Mouse (Mus musculus) heart, adult 2 months (tissue): ENCODE measurements around the gene Pla2g3. TPM values are rescaled to one million over a fixed set of nuclear protein-coding genes. Genes with fewer than 3 reads are reported as not detected.

Source experiments
- DNase-seq, 2 experiments: peaks; one replicate each; pipeline ENCODE4 v3.0.0; 2021
- H3K27ac ChIP-seq: fragments of 200-600 bp; 2 replicates; pipeline ENCODE4 v1.8.1; 2022
- H3K27me3 ChIP-seq: fragments of 200-500 bp; 2 replicates; pipeline ENCODE4 v1.6.1; 2012; ENCODE audit warnings: mild to moderate bottlenecking, low read length, inconsistent platforms, mixed read lengths; ENCODE audit not compliant: control insufficient read depth, insufficient read depth
- H3K36me3 ChIP-seq: fragments of 200-500 bp; 2 replicates; pipeline ENCODE4 v1.6.1; 2012; ENCODE audit warnings: low read length, inconsistent platforms; ENCODE audit not compliant: control insufficient read depth, insufficient read depth
- H3K4me1 ChIP-seq: fragments of 200-500 bp; 2 replicates; pipeline ENCODE4 v1.6.1; 2011; ENCODE audit warnings: low read length; ENCODE audit not compliant: control insufficient read depth, insufficient read depth
- H3K4me3 ChIP-seq: fragments of 200-600 bp; 2 replicates; pipeline ENCODE4 v1.8.1; 2022
- H3K79me2 ChIP-seq: fragments of 200-500 bp; replicated peaks from 2 replicates; pipeline ENCODE4 v1.6.1; 2012; ENCODE audit warnings: mild to moderate bottlenecking, inconsistent platforms, low read length, moderate library complexity, mixed read lengths; ENCODE audit not compliant: control insufficient read depth, insufficient read depth
- H3K9ac ChIP-seq: fragments of 200-500 bp; 2 replicates; pipeline ENCODE4 v1.6.1; 2012; ENCODE audit warnings: low read depth, mild to moderate bottlenecking, control low read depth, inconsistent platforms, low read length, mixed read lengths
- CTCF ChIP-seq: fragments of 200-600 bp; IDR thresholded peaks from 2 replicates; pipeline ENCODE4 v1.8.1; 2022; ENCODE audit warnings: antibody characterized with exemption, mild to moderate bottlenecking, moderate library complexity
- EP300 ChIP-seq: fragments of 200-500 bp; IDR thresholded peaks from 2 replicates; pipeline ENCODE4 v1.6.1; 2011; ENCODE audit warnings: low read depth, low read length, control low read depth; ENCODE audit not compliant: insufficient read depth
- POLR2A ChIP-seq: fragments of 200-500 bp; IDR thresholded peaks from 2 replicates; pipeline ENCODE4 v1.6.1; 2011; ENCODE audit warnings: mild to moderate bottlenecking, low read depth, low read length, control low read depth; ENCODE audit not compliant: insufficient read depth
- WGBS: fragments of 180-500 bp; shearing (Covaris S2); methylation state at CpG from one replicate; pipeline ENCODE4 v1.1.7; 2018; 5-methylcytosine and 5-hydroxymethylcytosine counted together
- intact Hi-C: fragments of 180-260 bp; cut with DNase I; formaldehyde crosslinking; loops from one replicate; pipeline ENCODE4 v1.15.1; 2025
- polyA plus RNA-seq: library from polyadenylated mRNA; depleted of rRNA; stranded (reverse); fragments of >200 nt; gene quantifications from 2 replicates; pipeline ENCODE4 v1.2.3, GENCODE M21; 2012
- total RNA-seq, 2 experiments: library from RNA; stranded (reverse); gene quantifications; 2 replicates each; pipeline ENCODE4 v1.2.3; 2021

The Pla2g3 gene
- total and polyA plus RNA-seq, 3 experiments: 0.09 to 0.25 TPM; not detected in 1

- Histone ChIP-seq H3K79me2 (no peaks in the 10 kb centered on the region), H3K27me3 (no peaks in the 10 kb centered on the region), H3K4me3 (no peak overlapping the region), H3K9ac (no peak overlapping the region), H3K27ac (no peak overlapping the region), H3K4me1 (no peaks in the 10 kb centered on the region; the same call in 1 of the 2 replicates), H3K36me3 (no peaks in the 10 kb centered on the region)
- TF ChIP-seq CTCF: no peak
- no peak for TF ChIP-seq POLR2A
- TF ChIP-seq EP300: no peak
- 66% methylated on average over 14 of the region's 14 CpGs for WGBS
- no peak for DNase-seq
- intact Hi-C loops: no loop called here
These were observed 7.4 kb downstream of the Pla2g3 start for GRCm38 (mm10) chr11:3495496-3495895.

- no peaks in the 10 kb centered on the region for H3K79me2 ChIP-seq
- intact Hi-C loops: no loop called here
- no peak overlapping the region for H3K27ac ChIP-seq
- H3K36me3 ChIP-seq: no peaks in the 10 kb centered on the region
- H3K9ac ChIP-seq: no peak overlapping the region
- H3K4me3 ChIP-seq: no peak overlapping the region
- H3K4me1 ChIP-seq: no peaks in the 10 kb centered on the region; the same call in 1 of the 2 replicates
- DNase-seq: no peak
- no peak for TF ChIP-seq CTCF
- no peak for TF ChIP-seq EP300
- WGBS: 57% methylated on average over 5 of the region's 5 CpGs
- no peaks in the 10 kb centered on the region for H3K27me3 ChIP-seq
These were observed 8.7 kb downstream of the Pla2g3 start for GRCm38 (mm10) chr11:3496756-3497155.

DNA sequence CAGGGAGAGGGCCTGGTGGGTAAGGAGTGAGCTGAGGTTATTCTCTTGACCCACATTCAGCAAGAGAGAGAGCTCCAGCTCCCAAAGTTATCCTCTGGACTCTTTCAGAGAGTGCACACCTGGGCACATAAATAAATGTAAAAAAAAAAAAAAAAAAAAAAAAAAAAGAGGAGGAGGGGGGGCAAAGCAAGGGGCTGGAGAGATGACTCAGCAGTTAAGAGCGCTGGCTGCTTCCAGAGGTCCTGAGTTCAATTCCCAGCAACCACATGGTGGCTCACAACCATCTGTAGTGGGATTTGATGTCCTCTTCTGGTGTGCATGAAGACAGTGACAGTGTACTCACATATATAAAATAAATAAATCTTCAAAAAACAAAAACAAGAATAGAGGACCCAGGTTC, 9.2 kb downstream of the Pla2g3 start:
- Histone ChIP-seq H3K9ac (no peak overlapping the region), H3K79me2 (no peaks in the 10 kb centered on the region), H3K4me3 (no peak overlapping the region), H3K36me3 (no peaks in the 10 kb centered on the region), H3K4me1 (no peaks in the 10 kb centered on the region; the same call in 1 of the 2 replicates), H3K27ac (no peak overlapping the region), H3K27me3 (no peaks in the 10 kb centered on the region)
- TF ChIP-seq EP300 (no peak), CTCF (no peak), POLR2A (no peak)
- DNase-seq: no peak
- intact Hi-C loops: no loop called here
- 100% methylated on average over 1 of the region's 1 CpGs for WGBS

DNA sequence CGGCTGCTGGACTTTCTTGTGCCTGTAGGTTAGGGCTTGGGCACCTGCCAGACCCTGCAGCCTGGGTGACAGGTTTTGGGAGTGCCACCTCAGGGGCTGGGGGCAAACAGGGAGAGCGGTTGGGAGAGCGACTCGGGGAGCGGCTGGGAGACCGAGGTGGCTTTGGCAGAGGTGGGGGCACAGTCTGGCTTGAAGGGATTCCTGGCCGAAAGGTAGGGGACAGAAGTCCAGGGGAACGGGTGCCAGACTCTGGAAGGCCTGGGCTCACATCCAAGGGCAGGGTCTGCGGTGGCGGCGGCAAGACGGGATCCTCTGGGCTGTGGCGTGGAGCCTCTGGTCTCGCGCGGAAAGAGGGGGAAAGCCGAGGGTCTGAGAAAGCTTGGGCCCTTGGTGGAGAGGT, 14.0 kb downstream of the Pla2g3 start:
- WGBS: 69% methylated on average over 17 of the region's 17 CpGs
- no peaks in the 10 kb centered on the region for H3K79me2 ChIP-seq
- peak in 1 of 2 experiments; percentile 13 for DNase-seq
- no peaks in the 10 kb centered on the region for H3K27me3 ChIP-seq
- no peak overlapping the region for H3K4me3 ChIP-seq
- TF ChIP-seq CTCF (no peak), EP300 (no peak), POLR2A (no peak)
- no peak overlapping the region for H3K9ac ChIP-seq
- no peaks in the 10 kb centered on the region for H3K36me3 ChIP-seq
- no peak overlapping the region for H3K27ac ChIP-seq
- intact Hi-C loops: loop anchor here (2.0 kb wide), 1 partner anchor 19 kb away; no protein-coding TSS in a partner anchor
- H3K4me1 ChIP-seq: no peaks in the 10 kb centered on the region; the same call in 1 of the 2 replicates

DNA sequence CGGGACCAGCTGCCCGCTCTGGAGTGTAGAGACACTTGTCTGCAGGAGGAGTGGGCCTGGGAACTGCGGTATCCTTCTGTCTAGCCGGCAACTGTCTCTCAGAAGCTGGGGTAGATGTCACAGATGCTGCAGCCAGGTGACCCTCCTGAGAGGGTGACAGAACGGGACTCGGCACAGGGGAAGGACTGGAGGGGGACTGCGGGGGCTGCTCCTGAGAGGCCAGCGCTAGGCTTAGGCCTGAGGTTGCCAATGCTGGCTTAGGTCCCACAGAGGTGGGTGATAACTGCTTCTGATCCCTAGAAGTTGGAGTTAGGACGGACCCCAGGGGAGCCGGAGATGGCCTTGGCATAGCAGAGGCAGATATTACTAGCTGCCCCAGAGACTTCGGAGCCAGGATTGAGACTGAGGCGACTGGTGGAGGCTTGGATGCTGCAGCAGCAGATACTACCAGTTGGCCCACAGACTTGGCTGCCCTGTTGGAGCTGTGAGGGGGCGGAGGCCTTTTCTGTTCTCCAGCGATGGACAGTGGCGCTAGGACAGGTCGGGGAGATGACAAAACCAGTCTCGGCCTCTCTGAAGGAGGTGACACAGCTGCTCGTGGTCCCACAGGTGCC, 14.5 kb downstream of the Pla2g3 start:
- Histone ChIP-seq H3K36me3 (no peaks in the 10 kb centered on the region), H3K4me3 (no peak overlapping the region), H3K79me2 (no peaks in the 10 kb centered on the region), H3K27ac (no peak overlapping the region), H3K4me1 (no peaks in the 10 kb centered on the region; the same call in none of the 2 replicates), H3K27me3 (no peaks in the 10 kb centered on the region), H3K9ac (no peak overlapping the region)
- intact Hi-C loops: loop anchor here (2.0 kb wide), 1 partner anchor 20 kb away; no protein-coding TSS in a partner anchor
- DNase-seq: peak in 1 of 2 experiments; percentile 15
- 74% methylated on average over 18 of the region's 18 CpGs for WGBS
- TF ChIP-seq EP300 (no peak), CTCF (no peak)

DNA sequence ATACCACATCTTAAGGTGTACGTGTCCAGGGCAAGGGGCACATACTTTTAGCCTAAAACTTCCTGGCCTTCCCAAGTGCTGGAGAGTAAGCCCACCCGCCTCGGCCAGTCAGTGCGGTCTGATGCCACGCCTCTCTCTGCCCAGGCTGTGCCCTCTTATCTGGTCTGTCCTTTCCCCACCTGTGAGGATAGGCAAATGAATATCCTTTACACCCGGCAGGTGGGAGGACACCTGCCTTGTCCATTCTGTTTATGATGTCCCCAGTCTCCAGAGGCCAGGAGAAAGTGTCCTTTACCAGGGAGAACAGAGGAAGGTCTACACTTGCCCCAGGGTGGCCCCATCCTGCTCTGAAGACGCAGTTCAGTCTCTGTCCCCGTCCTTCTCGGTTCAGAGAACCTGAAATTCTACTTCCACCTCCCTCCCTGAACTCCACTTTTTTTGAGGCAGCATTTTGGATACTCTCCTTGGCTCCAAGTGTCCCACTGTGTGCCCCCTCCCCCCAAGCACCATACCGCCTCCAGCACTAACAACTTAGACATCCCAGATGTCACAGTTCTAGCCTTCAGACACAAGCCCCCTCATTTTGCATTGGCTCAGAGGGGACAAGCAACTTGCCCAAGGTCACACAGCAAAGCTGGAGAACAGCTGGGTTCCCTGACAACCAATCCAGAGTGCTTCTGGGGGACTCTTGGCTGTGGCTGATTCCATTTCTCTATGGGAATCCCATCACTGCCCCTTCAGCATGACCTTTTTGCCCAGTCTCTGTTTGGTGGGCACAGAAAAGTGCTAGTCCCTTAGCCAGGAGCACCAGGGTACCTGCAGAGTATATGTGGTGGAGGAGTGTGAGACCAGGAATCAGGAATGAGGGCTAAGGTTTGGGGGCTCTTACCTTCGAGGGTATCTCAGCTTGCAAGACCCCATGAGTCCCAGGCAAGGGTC, 15.9 kb downstream of the Pla2g3 start:
- H3K4me1 ChIP-seq: peaks cover 2% of the 10 kb centered on the region; the same call in 1 of the 2 replicates
- TF ChIP-seq POLR2A (no peak), EP300 (no peak), CTCF (no peak)
- H3K9ac ChIP-seq: peak overlapping the region; percentile 65
- peak overlapping the region; percentile 47 for H3K4me3 ChIP-seq
- H3K27ac ChIP-seq: peak overlapping the region; percentile 81
- intact Hi-C loops: loop anchor here (2.0 kb wide), 1 partner anchor 21 kb away; no protein-coding TSS in a partner anchor
- peak in 1 of 2 experiments; percentile 47 for DNase-seq
- no peaks in the 10 kb centered on the region for H3K36me3 ChIP-seq
- H3K79me2 ChIP-seq: no peaks in the 10 kb centered on the region
- WGBS: 60% methylated on average over 11 of the region's 11 CpGs
- no peaks in the 10 kb centered on the region for H3K27me3 ChIP-seq
